Mouse (Mus musculus) olfactory bulb, adult 2 months (tissue): ENCODE measurements around the gene Kcnip2. TPM values are rescaled to one million over a fixed set of nuclear protein-coding genes. Genes with fewer than 3 reads are reported as not detected.

Source experiments
- H3K27ac ChIP-seq: fragments of 200-500 bp; 2 replicates; pipeline ENCODE4 v1.5.1; 2012; ENCODE audit warnings: low read depth, low read length; ENCODE audit not compliant: insufficient read depth
- H3K4me1 ChIP-seq: fragments of 200-500 bp; 2 replicates; pipeline ENCODE4 v1.6.1; 2012; ENCODE audit warnings: low read length; ENCODE audit not compliant: control insufficient read depth, insufficient read depth
- H3K4me3 ChIP-seq: fragments of 200-500 bp; 2 replicates; pipeline ENCODE4 v1.5.1; 2012; ENCODE audit warnings: mild to moderate bottlenecking, low read depth, low read length, moderate library complexity; ENCODE audit not compliant: insufficient read depth
- CTCF ChIP-seq: fragments of 200-500 bp; IDR thresholded peaks from 2 replicates; pipeline ENCODE4 v1.5.1; 2012; ENCODE audit warnings: low read depth, mild to moderate bottlenecking, low read length, moderate library complexity; ENCODE audit not compliant: insufficient read depth
- POLR2A ChIP-seq: fragments of 200-500 bp; IDR thresholded peaks from 2 replicates; pipeline ENCODE4 v1.6.1; 2012; ENCODE audit warnings: mild to moderate bottlenecking, low read depth, low read length, moderate library complexity; ENCODE audit not compliant: insufficient read depth
- WGBS: fragments of 180-500 bp; shearing (Covaris S2); methylation state at CpG from one replicate; pipeline ENCODE4 v1.1.7; 2018; 5-methylcytosine and 5-hydroxymethylcytosine counted together
- polyA plus RNA-seq: library from polyadenylated mRNA; stranded (reverse); fragments of >200 nt; gene quantifications from 2 replicates; pipeline ENCODE4 v1.2.4, GENCODE M21; 2012; ENCODE audit warnings: low replicate concordance; ENCODE audit not compliant: missing spikeins, insufficient read depth, insufficient read length

The Kcnip2 gene
- polyA plus RNA-seq, 1 experiment, result not detected

DNA sequence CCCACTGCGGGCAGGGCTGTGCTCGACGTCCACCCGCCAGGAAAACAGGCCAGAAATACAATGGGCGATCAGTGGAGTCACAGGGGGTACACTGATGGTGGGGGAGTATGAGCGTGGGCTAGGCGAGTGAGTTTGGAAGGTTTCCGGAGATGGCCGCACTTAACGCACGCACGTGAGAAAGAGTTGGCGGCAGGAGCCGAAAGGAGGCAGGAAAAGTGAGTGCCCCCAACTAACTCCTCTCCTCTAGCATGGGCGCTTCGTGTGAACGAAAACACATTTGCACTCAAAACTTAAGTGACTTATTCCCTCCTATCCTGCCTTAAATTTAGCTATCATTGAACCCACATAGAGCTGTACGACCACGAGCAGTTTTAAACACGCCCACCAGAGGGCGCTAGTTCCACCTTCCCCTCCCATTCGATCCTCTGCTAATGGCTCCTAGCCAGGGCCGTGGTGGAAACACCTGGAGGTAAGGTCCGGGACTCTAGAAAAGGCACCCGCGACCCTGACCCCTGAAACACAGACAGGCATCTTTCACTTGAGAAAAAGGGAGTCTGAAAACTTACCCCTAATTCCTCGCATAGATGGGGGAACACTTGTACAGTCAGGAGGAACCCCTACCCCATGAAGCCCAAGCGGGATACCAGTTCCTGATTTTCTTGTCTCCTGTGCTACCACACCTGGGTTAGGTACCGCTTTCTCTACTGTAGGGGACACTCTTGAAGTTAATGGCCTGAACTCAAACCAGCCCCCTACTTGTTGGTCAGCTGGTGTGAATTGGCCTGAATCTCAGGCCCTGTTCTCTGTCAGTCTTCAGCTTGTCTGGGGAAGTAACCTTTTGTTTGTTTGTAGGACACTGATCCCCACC lies 69.5 kb downstream of the Kcnip2 start:
- WGBS, result 24% methylated on average over 29 of the region's 29 CpGs
- H3K27ac ChIP-seq, result no peak overlapping the region
- TF ChIP-seq POLR2A (no peak), CTCF (peak; percentile 56; the same call in 1 of the 2 replicates)
- H3K4me3 ChIP-seq, result no peak overlapping the region
- H3K4me1 ChIP-seq, result peaks cover 19% of the 10 kb centered on the region; the same call in 1 of the 2 replicates

DNA sequence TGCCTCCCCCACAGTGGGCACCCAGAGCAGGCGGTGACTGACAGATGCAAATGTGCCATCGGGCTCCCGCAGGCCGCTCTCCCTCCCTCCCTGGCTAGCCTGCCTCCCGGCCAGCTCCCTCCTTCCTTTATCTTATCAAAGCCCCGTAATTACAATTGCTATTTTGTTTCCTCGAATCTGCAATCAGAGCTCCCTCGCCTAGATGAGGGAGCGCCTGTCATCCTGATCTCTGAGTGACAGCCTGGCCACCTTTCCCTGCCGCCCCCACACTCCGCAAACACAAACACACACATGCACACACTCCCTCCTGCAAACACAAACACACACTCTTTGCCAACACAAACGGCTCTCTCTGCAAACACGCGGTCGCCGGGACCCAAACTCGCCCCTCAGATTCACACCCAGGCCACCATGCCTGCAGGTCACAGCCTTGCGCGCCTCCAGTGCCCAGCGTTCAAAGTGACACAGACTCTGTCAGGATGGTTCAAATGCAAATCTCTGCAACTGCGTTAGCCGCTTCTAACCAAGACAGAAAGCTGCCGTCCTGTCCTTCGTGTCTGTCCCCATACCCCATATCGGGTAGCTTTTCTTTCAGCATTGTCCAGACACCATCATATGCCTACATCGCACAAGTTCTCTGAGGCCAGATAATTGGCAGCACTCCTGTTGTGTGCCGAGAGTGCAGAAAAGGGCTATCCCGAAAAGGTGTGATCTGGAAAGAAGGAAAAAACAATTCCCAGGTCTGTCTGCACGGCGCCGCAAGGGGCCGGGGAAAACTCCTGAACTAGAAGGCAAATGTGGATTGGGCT lies 70.3 kb downstream of the Kcnip2 start:
- Histone ChIP-seq H3K4me3 (no peak overlapping the region), H3K27ac (no peak overlapping the region), H3K4me1 (peaks cover 19% of the 10 kb centered on the region; the same call in 1 of the 2 replicates)
- TF ChIP-seq CTCF, result no peak
- 22% methylated on average over 32 of the region's 32 CpGs for WGBS

DNA sequence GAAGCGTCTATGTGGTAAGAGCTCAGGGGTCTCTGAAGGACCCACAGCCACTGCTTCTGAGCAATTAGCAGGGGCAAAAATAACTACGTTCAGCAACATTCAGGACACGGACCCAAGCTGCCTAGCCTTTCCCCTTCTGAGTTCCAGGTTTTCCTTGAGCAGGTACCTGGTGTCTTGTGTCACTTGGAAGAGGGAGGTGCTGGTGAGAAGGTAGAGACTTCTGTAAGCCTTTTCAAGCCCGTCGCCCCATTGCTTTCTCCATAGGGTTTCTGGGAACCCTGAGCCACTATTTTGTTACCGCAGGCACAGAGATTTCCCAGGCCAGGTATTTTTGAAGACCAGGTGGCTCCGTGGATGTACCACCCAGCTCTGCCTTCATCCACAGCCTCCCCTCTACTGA lies 72.2 kb downstream of the Kcnip2 start:
- TF ChIP-seq POLR2A (no peak), CTCF (no peak)
- 53% methylated on average over 7 of the region's 7 CpGs for WGBS
- Histone ChIP-seq H3K27ac (no peak overlapping the region), H3K4me1 (peaks cover 14% of the 10 kb centered on the region; the same call in 1 of the 2 replicates), H3K4me3 (no peak overlapping the region)

DNA sequence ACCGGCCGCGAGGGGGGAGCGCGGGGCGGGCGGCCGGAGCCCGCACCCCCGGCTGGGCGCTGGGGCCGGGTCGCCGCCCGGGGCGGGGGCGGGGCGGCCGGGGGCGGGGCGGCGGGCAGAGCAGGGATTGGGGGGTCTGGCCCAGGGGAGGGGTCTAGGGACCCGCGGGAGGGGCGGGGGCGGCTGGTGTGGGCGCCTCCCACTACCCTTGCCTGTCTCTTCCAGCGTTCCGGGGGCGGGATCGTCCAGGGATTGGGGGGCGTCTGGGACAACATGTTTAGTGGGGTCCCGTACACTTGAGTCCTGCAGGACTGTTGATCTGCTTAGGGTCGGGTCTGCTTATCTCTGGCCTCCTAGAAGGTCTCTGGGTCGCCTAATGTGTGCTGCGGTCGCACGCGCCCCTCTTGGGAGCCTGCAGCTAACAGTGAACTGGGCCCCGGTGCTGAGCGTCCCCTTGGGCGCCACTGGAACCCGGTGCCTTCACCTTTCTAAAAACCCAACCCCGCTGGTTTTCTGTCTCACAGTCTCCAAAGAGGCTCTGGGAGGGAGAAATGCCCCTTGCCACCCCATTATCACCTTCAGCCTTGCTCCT lies 72.8 kb downstream of the Kcnip2 start:
- TF ChIP-seq POLR2A (no peak), CTCF (no peak)
- Histone ChIP-seq H3K27ac (no peak overlapping the region), H3K4me3 (no peak overlapping the region), H3K4me1 (peaks cover 9% of the 10 kb centered on the region; the same call in 1 of the 2 replicates)
- WGBS, result 9% methylated on average over 29 of the region's 44 CpGs

DNA sequence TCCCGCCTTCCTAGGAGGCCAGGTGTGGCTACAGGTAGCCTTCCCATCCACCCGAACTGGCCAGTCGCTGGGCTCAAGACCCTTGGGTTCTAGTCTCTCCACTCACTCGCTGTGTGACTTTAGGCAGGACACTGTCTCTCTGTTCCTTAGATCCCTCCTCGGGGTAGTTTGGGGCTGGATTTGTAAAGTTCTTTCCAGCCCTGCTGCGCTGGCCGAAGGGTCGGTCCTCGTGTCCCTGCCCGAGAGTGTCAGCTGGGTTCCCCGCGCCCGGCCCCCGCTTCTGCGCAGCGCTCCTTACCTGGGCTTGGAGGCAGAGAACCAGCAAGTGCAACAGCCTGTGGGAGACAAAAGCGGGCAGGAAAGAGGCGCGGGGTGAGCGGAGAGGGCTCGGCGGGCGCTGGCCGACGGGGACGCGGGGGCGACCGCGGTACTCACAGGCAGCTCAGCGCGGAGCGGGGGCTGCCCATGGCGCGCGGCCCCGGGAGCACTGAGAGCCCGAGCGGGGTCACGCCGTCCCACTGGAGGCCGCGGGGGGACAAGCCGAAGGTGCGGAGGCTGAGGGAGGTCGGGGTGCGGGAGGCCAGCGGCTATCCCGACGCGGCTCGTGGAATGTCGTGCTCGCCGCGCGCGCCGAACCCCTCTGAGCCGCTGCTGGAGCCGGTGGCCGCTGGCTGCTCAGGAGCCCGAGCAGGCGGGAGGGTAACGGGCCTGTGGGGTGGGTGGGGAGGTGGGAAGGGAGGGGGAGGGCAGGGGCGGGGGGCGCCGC lies 73.5 kb downstream of the Kcnip2 start, which contains the start of gene Fgf8:
Gene Fgf8, minus strand, starts transcription at position 698 of the 766 bp plus-strand sequence.
- WGBS, result under 1% methylated on average over 63 of the region's 68 CpGs
- TF ChIP-seq CTCF, result no peak
- no peak for TF ChIP-seq POLR2A
- Histone ChIP-seq H3K27ac (no peak within 1 kb of the TSS), H3K4me1 (peaks cover 8% of the 10 kb centered on the region), H3K4me3 (peak within 1 kb of the TSS; percentile 30)

Other genes starting within 250 kb of the Kcnip2 start
- not detected in 2 replicates for gene Fbxw4, start 155.7 kb downstream of the Kcnip2 start, polyA plus RNA-seq
- not detected in 2 replicates for gene Fgf8, start 73.1 kb downstream of the Kcnip2 start, polyA plus RNA-seq
- gene Npm3, start 66.5 kb downstream of the Kcnip2 start, polyA plus RNA-seq, result not detected in 2 replicates
- 284 TPM in 1 of 2 replicates, not detected in the other for gene Mgea5, start 32.2 kb downstream of the Kcnip2 start, polyA plus RNA-seq
- gene Armh3, start 182.4 kb upstream of the Kcnip2 start, polyA plus RNA-seq, result not detected in 2 replicates
- not detected in 2 replicates for gene Hps6, start 187.4 kb upstream of the Kcnip2 start, polyA plus RNA-seq
- gene Pprc1, start 228.8 kb upstream of the Kcnip2 start, polyA plus RNA-seq, result not detected in 2 replicates
- gene Ldb1, start 229.2 kb upstream of the Kcnip2 start, polyA plus RNA-seq, result 245 TPM in 1 of 2 replicates, not detected in the other